Mouse (Mus musculus) urinary bladder, postnatal 36 days (tissue): ENCODE measurements around the gene BC051665.

Experiments used
- DNase-seq, 2 experiments: peaks; one replicate each; pipeline ENCODE4 v3.0.0; 2022; ENCODE audit warnings: low spot score in 2 of 2, mixed read lengths in 1 of 2

The BC051665 gene

DNA sequence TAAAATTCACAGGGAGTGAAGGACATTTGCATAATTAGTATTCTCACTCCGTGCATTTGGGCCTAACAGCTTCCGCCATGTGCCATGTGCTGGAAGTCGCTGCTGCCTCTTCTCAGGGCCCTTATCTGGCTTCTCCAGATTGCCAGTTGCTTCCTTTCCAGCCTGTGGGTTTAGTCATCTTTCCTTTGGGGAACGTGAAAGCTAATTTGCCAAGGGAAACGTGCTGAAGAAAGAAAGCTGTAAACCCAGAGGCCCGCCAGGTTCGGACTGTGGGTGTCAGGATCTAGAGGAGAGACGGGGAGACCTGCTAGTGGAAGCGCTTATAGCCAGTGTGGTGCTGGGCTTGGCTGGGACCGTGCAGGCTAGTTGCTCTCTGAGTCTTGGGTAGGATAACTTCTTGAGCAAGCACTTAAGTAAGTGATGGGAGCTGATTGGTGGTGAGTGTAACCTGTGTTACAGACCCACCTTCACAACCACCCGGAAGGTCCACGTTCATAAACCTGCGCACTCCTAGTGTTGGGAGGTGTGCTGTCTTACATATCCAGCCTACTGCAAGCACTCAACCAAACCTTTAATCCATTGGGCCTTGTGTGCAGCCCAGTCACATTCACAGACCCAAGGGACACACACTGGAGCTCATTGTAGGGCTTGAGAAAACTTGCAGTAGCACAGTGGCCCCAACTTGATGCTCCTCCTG is 42.6 kb downstream of the BC051665 start:
- no peak for DNase-seq

DNA sequence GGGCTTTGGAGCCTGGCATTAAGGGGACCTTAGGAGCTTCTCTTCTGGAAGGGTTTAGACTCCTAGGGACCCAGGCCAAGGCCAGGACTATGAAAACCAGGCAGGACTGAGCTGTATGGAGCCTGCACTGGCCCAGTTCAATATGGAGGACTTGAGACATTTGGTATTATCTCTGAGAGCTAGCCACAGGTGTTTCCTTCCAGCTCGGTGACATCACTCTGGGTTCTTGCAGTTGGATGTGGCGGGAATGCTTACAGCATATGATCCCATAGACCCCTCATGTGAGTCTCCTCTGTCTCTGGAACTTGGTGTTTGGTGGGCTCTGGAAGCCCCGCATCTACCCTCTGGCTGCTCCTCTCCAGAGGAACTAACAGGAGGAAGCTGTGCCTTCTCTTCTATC is 43.6 kb downstream of the BC051665 start:
- no peak for DNase-seq

DNA sequence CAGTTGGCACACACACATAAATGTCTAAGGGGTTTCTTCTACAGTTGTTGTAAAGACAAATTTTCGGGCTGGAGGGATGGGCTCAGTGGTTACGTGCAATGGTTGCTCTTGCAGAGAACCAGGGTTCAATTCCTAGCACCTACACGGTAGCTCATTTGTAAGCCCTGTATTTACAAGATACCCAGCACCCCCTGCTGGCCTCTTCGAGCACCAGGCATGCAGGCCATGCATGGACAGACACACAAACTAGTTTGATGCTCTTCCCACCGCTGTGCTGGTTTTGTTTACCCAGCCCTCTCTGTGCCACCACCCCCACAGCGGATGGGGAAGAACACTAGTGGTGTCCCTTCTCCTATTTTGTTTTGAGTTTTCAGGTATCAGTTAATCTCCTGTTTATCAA is 45.9 kb downstream of the BC051665 start:
- no peak for DNase-seq

DNA sequence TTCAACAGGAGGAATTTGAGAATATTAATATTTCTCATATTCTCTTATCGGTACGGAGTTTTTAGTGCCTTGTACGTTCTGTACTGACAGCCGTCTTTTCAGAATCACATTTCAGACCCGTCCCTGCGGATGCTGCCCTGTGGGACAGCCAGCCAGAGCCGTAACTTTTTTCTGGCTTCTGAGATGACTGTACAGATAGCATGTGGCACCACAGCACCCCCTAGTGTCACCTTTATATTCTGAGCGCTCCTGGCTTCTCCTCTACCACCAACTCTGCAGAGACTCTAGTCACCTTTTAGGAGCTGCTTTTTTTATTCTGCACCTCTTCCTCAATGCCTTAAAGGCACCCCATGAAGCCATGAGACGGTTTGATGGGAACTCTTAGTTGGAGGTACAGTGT is 47.7 kb downstream of the BC051665 start:
- DNase-seq = peak; percentile 63 to 72

DNA sequence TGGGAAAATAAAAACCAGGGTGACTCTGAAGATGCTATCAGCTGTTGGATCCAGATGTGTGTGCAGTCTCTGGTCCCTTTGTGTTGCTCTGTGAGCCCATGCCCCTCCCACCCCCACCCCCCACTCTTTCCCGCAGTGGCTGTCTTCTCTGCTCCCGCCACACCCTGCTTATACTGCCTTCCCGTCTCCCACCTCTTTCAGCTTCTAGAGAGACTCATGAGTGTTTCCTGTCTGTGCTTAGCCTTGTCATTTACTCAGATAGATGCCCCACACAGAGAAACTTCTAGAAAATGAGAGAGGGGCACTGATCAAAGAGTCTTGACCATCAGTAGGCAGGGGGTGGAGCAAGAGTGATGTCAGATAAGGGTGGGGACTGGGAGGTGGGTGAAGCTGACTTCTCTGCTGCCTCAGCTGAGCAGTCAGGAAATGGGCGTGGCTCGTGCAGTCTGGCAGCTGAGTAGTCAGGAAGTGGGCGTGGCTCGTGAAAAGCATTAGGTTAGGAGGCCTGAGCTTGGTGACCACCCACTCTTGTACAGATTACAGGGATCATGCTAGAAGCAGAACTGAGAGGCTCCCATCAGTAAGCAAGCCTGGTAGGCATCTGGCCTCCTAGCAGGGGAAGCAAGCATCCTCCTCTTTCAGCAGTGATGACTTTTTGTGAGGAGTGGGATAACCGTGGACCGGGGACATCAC is 48.4 kb downstream of the BC051665 start:
- DNase-seq = peak; percentile 73 to 85

DNA sequence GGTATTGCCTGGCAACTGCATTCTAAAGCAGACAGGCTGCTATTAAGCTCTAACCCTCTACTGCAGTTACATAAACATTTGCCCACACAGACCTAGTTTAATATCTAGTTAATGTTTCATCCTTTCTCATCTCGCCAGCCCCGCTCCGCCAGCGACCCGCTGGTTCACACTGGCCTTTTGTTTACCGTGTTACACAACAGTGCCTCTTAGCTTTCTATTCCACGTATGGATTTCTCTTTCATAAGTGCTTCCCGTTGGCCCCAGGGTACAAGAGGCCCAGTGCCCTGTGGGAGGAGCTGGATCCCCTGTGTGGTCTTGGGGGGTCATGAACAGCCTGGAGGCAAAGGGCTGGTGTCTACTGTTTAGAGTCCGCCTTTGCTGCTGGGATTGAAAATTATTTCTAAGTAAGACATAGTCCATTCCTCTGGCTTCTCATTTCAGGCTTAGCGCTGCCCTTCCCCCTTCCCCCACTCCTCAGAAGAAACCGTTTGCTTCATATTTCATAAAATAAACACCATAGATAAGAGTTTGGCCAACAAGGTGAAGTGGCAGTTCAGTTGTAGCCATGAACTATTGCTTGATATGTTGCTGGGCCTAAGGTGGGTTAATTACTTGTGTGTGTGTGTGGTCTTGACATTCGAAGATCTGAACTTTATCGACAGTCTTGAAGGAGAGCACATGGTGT is 49.6 kb downstream of the BC051665 start:
- peak in 1 of 2 experiments; percentile 32 for DNase-seq

DNA sequence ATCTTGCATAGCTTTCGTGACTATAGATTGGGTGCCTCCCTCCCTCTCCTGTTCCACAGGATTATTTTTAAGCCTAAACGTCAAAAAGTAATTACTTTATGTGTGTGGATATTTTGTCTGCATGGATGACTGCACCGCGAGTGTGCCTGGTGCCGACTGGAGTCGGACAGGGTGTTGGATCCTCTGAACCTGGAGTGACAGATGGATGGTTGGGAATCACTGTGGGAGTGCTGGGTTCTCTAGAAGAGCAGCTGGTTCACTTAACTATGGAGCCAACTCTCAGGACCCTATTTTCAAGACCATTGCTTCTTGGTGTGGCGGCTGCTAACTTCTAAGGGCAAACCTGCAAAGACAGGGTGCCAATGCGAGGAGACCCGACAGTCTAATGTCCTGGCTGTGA is 50.9 kb downstream of the BC051665 start:
- DNase-seq = no peak
